Mouse (Mus musculus) spleen, adult 2 months (tissue): ENCODE measurements around the gene Slc41a2. TPM values are rescaled to one million over a fixed set of nuclear protein-coding genes. Genes with fewer than 3 reads are reported as not detected.

ENCODE experiments used
- DNase-seq, 2 experiments: peaks; one replicate each; pipeline versions ENCODE4 v3.0.0 to v3.0.0-alpha.2; 2012 to 2021; ENCODE audit warnings: low spot score in 2 of 2, low read depth in 1 of 2
- H3K27ac ChIP-seq: fragments of 200-500 bp; 2 replicates; pipeline ENCODE4 v1.5.1; 2012; ENCODE audit warnings: low read length, inconsistent platforms; ENCODE audit not compliant: insufficient read depth
- H3K27me3 ChIP-seq: fragments of 200-500 bp; 2 replicates; pipeline ENCODE4 v1.6.1; 2012; ENCODE audit warnings: mild to moderate bottlenecking, moderate library complexity, low read length, inconsistent platforms; ENCODE audit not compliant: control insufficient read depth, insufficient read depth
- H3K36me3 ChIP-seq: fragments of 200-500 bp; 2 replicates; pipeline ENCODE4 v1.6.1; 2012; ENCODE audit warnings: mild to moderate bottlenecking, low read length, inconsistent platforms; ENCODE audit not compliant: control insufficient read depth, insufficient read depth
- H3K4me1 ChIP-seq: fragments of 200-500 bp; 2 replicates; pipeline ENCODE4 v1.6.1; 2011; ENCODE audit warnings: inconsistent platforms; ENCODE audit not compliant: control insufficient read depth, insufficient read depth, insufficient read length
- H3K4me3 ChIP-seq: fragments of 200-500 bp; 2 replicates; pipeline ENCODE4 v1.5.1; 2011; ENCODE audit warnings: mild to moderate bottlenecking, inconsistent platforms; ENCODE audit not compliant: insufficient read depth, insufficient read length; ENCODE audit errors: extremely low read depth
- CTCF ChIP-seq: fragments of 200-500 bp; IDR thresholded peaks from 2 replicates; pipeline ENCODE4 v1.5.1; 2011; ENCODE audit warnings: mild to moderate bottlenecking, inconsistent platforms; ENCODE audit not compliant: insufficient read depth, insufficient read length, insufficient replicate concordance; ENCODE audit errors: extremely low read depth
- POLR2A ChIP-seq: fragments of 200-500 bp; IDR thresholded peaks from 2 replicates; pipeline ENCODE4 v1.6.1; 2011; ENCODE audit warnings: low read depth, low read length, inconsistent platforms
- WGBS: fragments of 180-500 bp; shearing (Covaris S2); methylation state at CpG from one replicate; pipeline ENCODE4 v1.1.7; 2018; 5-methylcytosine and 5-hydroxymethylcytosine counted together
- polyA plus RNA-seq: library from polyadenylated mRNA; depleted of rRNA; stranded (reverse); fragments of >200 nt; gene quantifications from 2 replicates; pipeline ENCODE4 v1.2.3, GENCODE M21; 2012

Slc41a2 gene
- polyA plus RNA-seq, 1 experiment: 1.7 TPM

- H3K27me3 ChIP-seq: no peaks in the 10 kb centered on the region
- WGBS: 88% methylated on average over 12 of the region's 12 CpGs
- no peaks in the 10 kb centered on the region for H3K4me1 ChIP-seq
- H3K4me3 ChIP-seq: no peak overlapping the region
- no peak for TF ChIP-seq POLR2A
- TF ChIP-seq CTCF: no peak
- no peak for DNase-seq
- no peaks in the 10 kb centered on the region for H3K36me3 ChIP-seq
- H3K27ac ChIP-seq: no peak overlapping the region
Measured at GRCm38 (mm10) chr10:83209388-83209787, 128.3 kb downstream of the Slc41a2 start.

- H3K36me3 ChIP-seq: no peaks in the 10 kb centered on the region
- H3K4me1 ChIP-seq: no peaks in the 10 kb centered on the region
- H3K27me3 ChIP-seq: no peaks in the 10 kb centered on the region
- no peak for DNase-seq
- no peak overlapping the region for H3K4me3 ChIP-seq
- no peak for TF ChIP-seq CTCF
- no peak for TF ChIP-seq POLR2A
- 90% methylated on average over 7 of the region's 7 CpGs for WGBS
- H3K27ac ChIP-seq: no peak overlapping the region
Measured at GRCm38 (mm10) chr10:83208436-83208835, 129.2 kb downstream of the Slc41a2 start.

- Histone ChIP-seq H3K4me3 (no peak overlapping the region), H3K36me3 (no peaks in the 10 kb centered on the region), H3K4me1 (no peaks in the 10 kb centered on the region), H3K27me3 (no peaks in the 10 kb centered on the region), H3K27ac (no peak overlapping the region)
- no peak for DNase-seq
- WGBS: 91% methylated on average over 14 of the region's 14 CpGs
- TF ChIP-seq CTCF (no peak), POLR2A (no peak)
Measured at GRCm38 (mm10) chr10:83202906-83203702, 134.6 kb downstream of the Slc41a2 start.

- Histone ChIP-seq H3K36me3 (no peaks in the 10 kb centered on the region), H3K27ac (no peak overlapping the region), H3K27me3 (no peaks in the 10 kb centered on the region), H3K4me3 (no peak overlapping the region), H3K4me1 (no peaks in the 10 kb centered on the region)
- no peak for DNase-seq
- WGBS: 83% methylated on average over 7 of the region's 7 CpGs
- TF ChIP-seq POLR2A (no peak), CTCF (no peak)
Measured at GRCm38 (mm10) chr10:83201525-83201924, 136.2 kb downstream of the Slc41a2 start.

GRCm38 (mm10) chr10:83199290-83199689, 138.4 kb downstream of the Slc41a2 start:
- DNase-seq: no peak
- Histone ChIP-seq H3K27ac (no peak overlapping the region), H3K36me3 (no peaks in the 10 kb centered on the region), H3K4me1 (no peaks in the 10 kb centered on the region), H3K27me3 (no peaks in the 10 kb centered on the region), H3K4me3 (no peak overlapping the region)
- TF ChIP-seq CTCF: no peak
- no peak for TF ChIP-seq POLR2A
- WGBS: 86% methylated on average over 9 of the region's 9 CpGs

GRCm38 (mm10) chr10:83198692-83199091, 139.0 kb downstream of the Slc41a2 start:
- no peak for TF ChIP-seq POLR2A
- no peak for TF ChIP-seq CTCF
- Histone ChIP-seq H3K27me3 (no peaks in the 10 kb centered on the region), H3K36me3 (no peaks in the 10 kb centered on the region), H3K4me3 (no peak overlapping the region), H3K4me1 (no peaks in the 10 kb centered on the region), H3K27ac (no peak overlapping the region)
- WGBS: 82% methylated on average over 5 of the region's 5 CpGs
- no peak for DNase-seq

GRCm38 (mm10) chr10:83197690-83198336, 139.9 kb downstream of the Slc41a2 start:
- peak; percentile 29 to 66 for DNase-seq
- Histone ChIP-seq H3K27me3 (no peaks in the 10 kb centered on the region), H3K4me1 (no peaks in the 10 kb centered on the region), H3K27ac (no peak overlapping the region), H3K36me3 (no peaks in the 10 kb centered on the region), H3K4me3 (no peak overlapping the region)
- TF ChIP-seq CTCF (peak; percentile 95), POLR2A (no peak)
- WGBS: 44% methylated on average over 11 of the region's 11 CpGs
